Mouse (Mus musculus) Patski (cell line): ENCODE results near the gene Tia1. TPM values are rescaled to one million over a fixed set of nuclear protein-coding genes. Genes with fewer than 3 reads are reported as not detected.

Source experiments
- ATAC-seq: fragments of 100-300 bp; one replicate; pipeline ENCODE4 v1.8.0; 2021
- CTCF ChIA-PET: fragments of 350-600 bp; sonication (Branson Sonifier 250); formaldehyde crosslinking; loops from one replicate; lab custom pipeline; 2022; ENCODE audit warnings: inconsistent platforms; lab: Charles Lee
- POLR2A ChIA-PET: fragments of 350-600 bp; sonication (Branson Sonifier 250); formaldehyde crosslinking; loops from one replicate; lab custom pipeline; 2022; ENCODE audit warnings: antibody characterized with exemption, inconsistent platforms; lab: Charles Lee
- DNase-seq: peaks from one replicate; pipeline ENCODE4 v3.0.0-alpha.2; 2011; ENCODE audit warnings: low read depth, low spot score
- H3K27me3 ChIP-seq: fragments of 371-371 bp; one replicate; pipeline ENCODE4 v1.5.1; 2021
- CTCF ChIP-seq: fragments of 100-300 bp; IDR thresholded peaks from one replicate; pipeline ENCODE4 v1.5.1; 2021
- in situ Hi-C: fragments of 300-500 bp; cut with MboI; formaldehyde crosslinking; loops from 3 replicates; pipeline ENCODE4 v1.11.1; 2018; ENCODE audit warnings: low pct_unique_long_range_greater_than_20kb, mixed read lengths
- polyA plus RNA-seq: library from polyadenylated mRNA; unstranded; gene quantifications from one replicate; pipeline ENCODE4 v1.2.3, GENCODE M21; 2021

Gene Tia1
- polyA plus RNA-seq, 1 experiment from 2014 or later: 91.4 TPM

DNA sequence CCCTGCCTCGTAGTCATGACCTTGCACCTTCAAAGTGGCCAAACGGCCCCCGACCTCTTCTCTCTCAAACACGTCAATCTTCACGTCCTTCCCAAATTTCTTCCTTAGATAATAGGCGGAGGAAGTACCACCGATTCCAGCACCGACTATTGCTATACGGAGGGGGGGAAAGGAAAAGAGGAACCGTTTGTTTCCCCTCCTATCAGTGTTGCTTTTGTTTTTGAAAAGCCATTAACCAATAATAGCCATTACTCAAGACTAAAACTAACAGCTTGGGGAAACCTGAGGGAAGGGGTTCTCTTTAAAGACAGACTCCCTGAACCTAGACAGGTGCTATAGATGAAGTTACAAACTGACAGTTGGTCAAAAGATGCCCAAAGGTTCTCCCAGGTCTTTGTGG, 8.1 kb upstream of the Tia1 start:
- in situ Hi-C loops: no loop called here

DNA sequence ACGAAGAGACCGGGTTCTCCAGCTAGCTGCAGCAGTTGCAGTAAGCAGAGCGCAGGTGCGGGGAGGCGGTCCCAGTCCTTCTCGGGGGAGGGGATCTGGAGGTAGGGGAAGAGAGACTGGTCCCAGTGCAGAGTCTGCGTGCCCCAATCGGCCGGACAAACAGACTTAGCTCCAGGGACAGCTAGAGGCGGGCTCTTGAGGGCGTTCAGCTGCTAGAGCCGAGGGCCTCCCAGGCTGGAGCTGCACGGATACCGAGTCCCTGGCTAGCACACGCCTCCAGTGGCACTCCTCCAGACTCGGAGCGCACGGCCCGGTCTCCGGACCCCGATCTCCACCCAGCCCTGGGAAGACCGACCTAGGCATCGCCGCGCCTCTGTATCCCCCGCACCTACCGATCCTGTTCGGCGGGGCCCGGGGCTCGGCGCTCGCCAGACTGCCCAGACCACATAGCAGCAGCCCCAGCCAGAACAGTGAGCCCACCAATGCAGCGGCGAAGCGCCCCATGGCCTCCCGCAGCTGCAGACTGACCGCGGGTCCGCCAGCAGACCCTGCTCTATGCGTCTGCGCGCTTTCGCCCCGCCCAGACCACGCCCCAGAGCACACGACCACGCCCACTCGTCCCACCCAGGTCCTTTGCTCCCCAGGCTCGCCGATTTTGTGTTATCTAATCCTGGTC, 7.3 kb upstream of the Tia1 start, which contains the start of gene Pcyox1:
Pcyox1 (minus strand) TSS at position 574 of the 676 bp plus-strand sequence.
- ATAC-seq (peak; percentile 70), DNase-seq (no peak)
- CTCF ChIA-PET: interaction anchor here (1.0 to 1.1 kb wide), 2 partner anchors 10 to 31 kb away, joined by 3 to 4 read pairs; partner anchors contain the start of gene Fam136a
- TF ChIP-seq CTCF: no peak
- POLR2A ChIA-PET: interaction anchor here (1.0 to 2.6 kb wide), 3 partner anchors 9 to 31 kb away, joined by 3 to 15 read pairs (median 11); partner anchors contain the start of genes Fam136a and Snrpg
- in situ Hi-C loops: no loop called here
- H3K27me3 ChIP-seq: no peaks in the 10 kb centered on the region

More for the DNA sequence above, 8.1 kb upstream of the Tia1 start:
- ATAC-seq (no peak), DNase-seq (no peak)
- ChIA-PET CTCF (interaction anchor here (0.8 to 1.3 kb wide), 4 partner anchors 9 to 31 kb away, joined by 3 to 6 read pairs (median 4); partner anchors contain the start of gene Fam136a), POLR2A (interaction anchor here (0.6 to 2.4 kb wide), 5 partner anchors 9 to 294 kb away, joined by 3 to 15 read pairs (median 3); partner anchors contain the start of genes Fam136a and Snrpg)
- no peak for TF ChIP-seq CTCF
- H3K27me3 ChIP-seq: no peaks in the 10 kb centered on the region

DNA sequence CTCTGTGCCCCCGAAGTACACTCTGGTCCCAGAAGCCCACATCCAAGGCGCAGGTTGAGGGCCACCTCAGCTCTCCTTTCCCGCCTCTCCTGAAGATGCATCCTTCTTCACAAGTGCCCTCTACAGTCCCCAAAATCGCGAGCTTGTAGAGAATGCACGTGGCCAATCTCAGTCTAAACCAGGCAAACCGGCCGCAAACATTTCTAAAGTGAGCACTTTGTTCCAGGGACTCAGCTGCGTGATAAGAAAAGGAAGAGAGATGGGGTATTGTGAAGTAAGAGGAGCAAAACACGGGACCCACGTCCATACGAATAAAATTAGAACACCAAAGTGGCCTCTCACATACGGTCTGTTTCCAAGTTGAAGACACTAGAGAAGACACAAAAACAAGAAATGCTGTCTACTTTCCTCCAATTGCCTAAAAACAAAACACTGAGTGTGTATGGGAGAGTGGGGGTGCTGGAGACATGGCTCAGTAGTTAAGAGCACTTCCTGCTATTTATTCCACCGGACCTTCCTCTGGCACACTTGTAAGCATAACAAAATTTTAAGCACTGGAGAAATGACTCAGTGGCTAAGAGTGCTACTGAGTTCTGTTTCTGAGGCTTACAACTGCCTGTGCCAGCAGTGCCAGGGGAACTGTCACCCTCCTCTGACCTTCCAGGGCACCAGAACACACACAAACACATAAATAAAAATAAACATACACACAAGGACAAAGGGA, 6.6 kb upstream of the Tia1 start:
- CTCF ChIA-PET: interaction anchor here (1.0 to 4.9 kb wide), 3 partner anchors 11 to 32 kb away, joined by 3 to 50 read pairs (median 4); partner anchors contain the start of gene Fam136a
- no peak for TF ChIP-seq CTCF
- H3K27me3 ChIP-seq: no peaks in the 10 kb centered on the region
- in situ Hi-C loops: no loop called here
- POLR2A ChIA-PET: interaction anchor here (2.4 to 2.6 kb wide), 2 partner anchors 26 to 31 kb away, joined by 11 to 15 read pairs; partner anchors contain the start of genes Fam136a and Snrpg
- ATAC-seq (no peak), DNase-seq (no peak)

DNA sequence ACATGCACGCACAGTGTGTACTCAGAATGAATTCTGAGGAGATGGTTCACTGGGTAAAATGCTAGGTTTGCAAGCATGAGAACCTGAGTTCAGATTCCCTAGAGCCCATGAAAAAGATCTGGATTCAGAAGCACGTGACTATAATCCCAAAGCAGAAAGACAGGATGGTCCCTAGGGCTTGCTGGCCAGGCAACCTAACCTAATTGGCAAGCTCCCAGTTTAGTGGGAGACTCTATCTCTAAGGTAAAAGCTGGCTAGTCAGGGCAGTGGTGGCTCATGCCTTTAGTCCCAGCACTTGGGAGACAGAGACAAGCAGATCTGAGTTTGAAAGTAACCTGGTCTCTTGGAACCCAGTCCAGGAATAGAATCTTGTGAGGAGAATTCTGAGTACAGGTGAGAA, 5.0 kb upstream of the Tia1 start:
- DNase-seq (no peak), ATAC-seq (no peak)
- ChIA-PET CTCF (interaction anchor here (4.9 kb wide), 1 partner anchor 33 kb away, joined by 50 read pairs; the partner anchor contains the start of gene Fam136a), POLR2A (interaction anchor here (0.5 to 2.6 kb wide), 2 partner anchors 8 to 28 kb away, joined by 5 to 11 read pairs; partner anchors contain the start of gene Snrpg)
- no peak for TF ChIP-seq CTCF
- in situ Hi-C loops: no loop called here
- no peaks in the 10 kb centered on the region for H3K27me3 ChIP-seq

DNA sequence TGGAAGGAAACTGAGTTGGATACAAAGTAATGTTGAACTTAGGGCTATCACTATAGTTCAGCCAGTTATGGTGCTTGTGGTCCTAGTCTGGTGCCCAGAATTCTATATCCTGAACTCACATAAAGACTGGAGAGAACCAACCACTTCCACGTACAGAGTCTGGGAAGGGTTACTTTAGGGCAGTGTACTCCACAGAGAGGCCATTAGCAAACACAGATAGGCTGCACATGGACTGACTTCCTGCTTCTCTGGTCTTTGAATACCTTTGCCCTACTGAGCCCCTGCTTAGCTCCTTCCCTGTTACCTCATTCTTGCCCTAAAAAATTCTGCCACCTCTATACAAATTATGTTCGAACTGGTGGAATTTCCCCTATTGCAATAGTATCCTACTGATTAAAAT, 4.0 kb upstream of the Tia1 start:
- DNase-seq (no peak), ATAC-seq (no peak)
- ChIA-PET POLR2A (interaction anchor here (1.2 to 1.4 kb wide), 2 partner anchors 29 to 35 kb away, joined by 3 to 6 read pairs; partner anchors contain the start of gene Fam136a), CTCF (interaction anchor here (1.3 to 4.9 kb wide), 3 partner anchors 8 to 34 kb away, joined by 3 to 50 read pairs (median 8); partner anchors contain the start of genes Fam136a and Snrpg)
- in situ Hi-C loops: loop anchor here (5.0 kb wide), 1 partner anchor 33 kb away; the partner anchor contains the start of gene Fam136a
- TF ChIP-seq CTCF: no peak
- H3K27me3 ChIP-seq: no peaks in the 10 kb centered on the region

DNA sequence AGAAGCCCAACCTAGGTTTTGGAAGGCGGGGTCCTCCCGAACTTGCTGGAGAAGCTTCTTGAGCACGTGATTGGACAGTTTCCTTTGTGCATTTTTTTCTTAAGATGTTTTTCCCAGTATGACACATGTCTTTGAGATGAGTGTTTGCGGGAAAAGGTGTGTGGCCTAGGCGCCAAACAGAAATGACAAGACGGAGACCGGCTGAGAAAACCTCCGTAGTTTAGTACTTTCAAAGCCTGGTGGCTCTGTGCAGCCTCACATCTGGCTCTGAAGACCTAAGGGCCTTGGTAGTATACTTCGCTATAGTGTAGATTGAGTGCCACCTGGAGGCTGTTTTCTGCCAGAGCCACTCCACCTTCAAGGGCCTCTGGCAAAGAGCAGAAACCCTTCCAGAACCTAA, 3.0 kb upstream of the Tia1 start:
- DNase-seq (no peak), ATAC-seq (peak; percentile 68)
- POLR2A ChIA-PET: interaction anchor here (0.6 to 1.4 kb wide), 3 partner anchors 30 to 907 kb away, joined by 3 to 6 read pairs (median 3); partner anchors contain the start of gene Fam136a
- no peaks in the 10 kb centered on the region for H3K27me3 ChIP-seq
- in situ Hi-C loops: loop anchor here (5.0 kb wide), 1 partner anchor 34 kb away; the partner anchor contains the start of gene Fam136a
- CTCF ChIA-PET: interaction anchor here (1.3 to 4.9 kb wide), 4 partner anchors 9 to 35 kb away, joined by 3 to 50 read pairs (median 6); partner anchors contain the start of genes Fam136a and Snrpg
- no peak for TF ChIP-seq CTCF

DNA sequence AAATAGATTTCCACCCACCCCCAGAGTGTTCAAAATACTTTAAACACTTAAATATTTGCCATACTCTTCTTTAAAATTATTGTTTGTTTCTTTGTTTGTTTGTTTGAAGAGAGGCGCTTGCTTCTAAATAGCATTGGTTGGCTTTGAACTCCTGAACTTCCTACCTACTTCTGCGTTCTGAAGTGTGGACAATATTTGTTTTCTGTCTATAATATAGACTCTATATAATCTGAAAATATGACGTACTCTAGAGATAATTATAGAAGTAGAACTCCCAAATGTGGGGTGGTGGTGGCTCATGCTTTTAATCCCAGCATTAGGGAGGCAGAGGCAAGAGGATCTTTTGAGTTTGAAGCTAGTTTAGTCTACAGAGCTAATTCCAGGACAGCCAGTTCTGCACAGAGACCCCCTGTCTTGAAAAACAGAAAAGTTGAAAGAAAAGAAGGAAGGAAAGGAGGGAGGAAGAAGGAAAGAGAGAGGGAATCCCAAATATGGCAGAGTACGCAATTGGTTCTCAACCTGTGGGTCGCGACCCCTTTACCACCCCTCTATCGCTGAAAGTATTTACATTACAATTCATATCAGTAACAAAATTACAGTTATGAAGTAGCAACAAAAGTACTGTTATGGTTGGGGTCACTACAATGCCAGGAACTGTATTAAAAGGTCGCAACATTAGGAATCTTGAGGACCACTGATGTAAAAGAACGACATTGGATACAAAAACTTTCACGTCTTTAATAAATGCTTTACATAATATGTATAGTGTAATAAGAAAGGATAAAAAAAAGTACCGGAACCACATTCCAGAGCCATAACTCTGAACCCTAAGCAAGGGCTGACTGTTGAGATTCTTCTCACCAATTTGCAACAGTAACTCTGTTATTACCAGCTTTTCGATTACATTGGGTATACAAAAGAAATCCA, 1.1 kb upstream of the Tia1 start:
- TF ChIP-seq CTCF: no peak
- no peaks in the 10 kb centered on the region for H3K27me3 ChIP-seq
- in situ Hi-C loops: loop anchor here (5.0 kb wide), 1 partner anchor 36 kb away; the partner anchor contains the start of gene Fam136a
- POLR2A ChIA-PET: no interaction called here
- DNase-seq (no peak), ATAC-seq (no peak)
- CTCF ChIA-PET: interaction anchor here (1.5 kb wide), 1 partner anchor 38 kb away, joined by 3 read pairs; the partner anchor contains the start of gene Fam136a

DNA sequence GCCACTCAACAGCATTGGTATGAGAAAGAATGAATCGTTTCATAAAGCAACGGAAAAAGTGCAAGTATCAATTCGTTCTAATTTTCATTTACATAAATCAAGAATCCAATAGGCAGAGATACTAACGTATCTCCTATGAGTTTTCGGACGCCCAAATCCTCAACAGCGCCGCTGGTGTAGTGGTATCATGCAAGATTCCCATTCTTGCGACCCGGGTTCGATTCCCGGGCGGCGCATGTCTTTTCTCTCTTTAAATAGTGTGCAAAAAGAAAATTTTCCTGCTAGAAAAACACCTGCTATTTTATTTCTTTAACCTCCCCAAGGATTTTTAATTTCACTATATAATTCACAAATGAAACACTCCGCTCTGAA, 305 bp upstream of the Tia1 start:
- ChIA-PET CTCF (interaction anchor here (1.0 to 1.5 kb wide), 2 partner anchors 38 to 39 kb away, joined by 3 read pairs; partner anchors contain the start of gene Fam136a), POLR2A (interaction anchor here (0.6 to 0.9 kb wide), 2 partner anchors 33 to 157 kb away, joined by 4 to 5 read pairs; partner anchors contain the start of gene Snrpg)
- TF ChIP-seq CTCF: no peak
- no peak for DNase-seq
- in situ Hi-C loops: loop anchor here (5.0 kb wide), 1 partner anchor 36 kb away; the partner anchor contains the start of gene Fam136a
- no peaks in the 10 kb centered on the region for H3K27me3 ChIP-seq
- ATAC-seq: no peak

DNA sequence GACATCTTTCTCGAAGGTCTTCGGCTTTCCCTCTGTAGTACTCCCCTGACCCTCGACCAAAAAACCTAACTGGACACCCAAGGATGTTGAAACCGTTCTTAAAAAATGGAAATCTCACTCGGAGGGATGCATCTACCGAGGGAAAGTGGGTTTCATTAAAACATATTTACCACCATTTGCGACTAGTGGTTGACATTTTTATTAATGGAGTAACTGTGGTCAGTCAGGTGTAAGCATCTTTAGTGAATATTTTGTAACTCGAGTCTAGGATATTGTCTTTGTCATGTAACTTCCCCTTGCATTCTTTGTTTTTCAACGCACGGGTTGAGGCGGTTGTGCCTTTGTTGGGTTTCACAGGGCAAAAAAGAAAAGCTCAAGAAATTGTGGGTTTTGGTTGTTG, 977 bp downstream of the Tia1 start:
- CTCF ChIA-PET: interaction anchor here (1.3 kb wide), 2 partner anchors 10 to 39 kb away, joined by 3 read pairs; partner anchors contain the start of gene Fam136a
- POLR2A ChIA-PET: interaction anchor here (1.0 kb wide), 1 partner anchor 8 kb away, joined by 3 read pairs; the partner anchor contains the start of gene Pcyox1
- in situ Hi-C loops: loop anchor here (5.0 kb wide), 1 partner anchor 38 kb away; the partner anchor contains the start of gene Fam136a
- DNase-seq (no peak), ATAC-seq (no peak)
- H3K27me3 ChIP-seq: no peaks in the 10 kb centered on the region
- no peak for TF ChIP-seq CTCF
